Mouse (Mus musculus): ENCODE results near the gene Rab31. TPM values are rescaled to one million over a fixed set of nuclear protein-coding genes. Genes with fewer than 3 reads are reported as not detected.

Rab31 gene
- polyA plus RNA-seq, 1 experiment from 2014 or later, result 6.9 TPM

- 37% methylated on average over 5 of the region's 5 CpGs for WGBS (ENCODE audit: insufficient replicate concordance)
- Histone ChIP-seq H3K9ac (ENCODE audit: low read depth, low read length) (no peak overlapping the region), H3K27me3 (ENCODE audit: control insufficient read depth, insufficient read depth, low read depth, low read length) (no peaks in the 10 kb centered on the region), H3K27ac (ENCODE audit: low read length) (no peak overlapping the region), H3K4me2 (ENCODE audit: low read depth, low read length) (no peak overlapping the region), H3K4me1 (ENCODE audit: control insufficient read depth, low read depth, low read length) (no peaks in the 10 kb centered on the region), H3K9me3 (replicated peaks; ENCODE audit: control insufficient read depth, low read length) (no peaks in the 10 kb centered on the region), H3K4me3 (ENCODE audit: low read depth, low read length) (no peak overlapping the region), H3K36me3 (ENCODE audit: control insufficient read depth, insufficient read depth) (no peaks in the 10 kb centered on the region)
- ATAC-seq (ENCODE audit: low read depth), result no peak
These were observed 35.4 kb downstream of the Rab31 start for GRCm38 (mm10) chr17:65737175-65737574.

DNA sequence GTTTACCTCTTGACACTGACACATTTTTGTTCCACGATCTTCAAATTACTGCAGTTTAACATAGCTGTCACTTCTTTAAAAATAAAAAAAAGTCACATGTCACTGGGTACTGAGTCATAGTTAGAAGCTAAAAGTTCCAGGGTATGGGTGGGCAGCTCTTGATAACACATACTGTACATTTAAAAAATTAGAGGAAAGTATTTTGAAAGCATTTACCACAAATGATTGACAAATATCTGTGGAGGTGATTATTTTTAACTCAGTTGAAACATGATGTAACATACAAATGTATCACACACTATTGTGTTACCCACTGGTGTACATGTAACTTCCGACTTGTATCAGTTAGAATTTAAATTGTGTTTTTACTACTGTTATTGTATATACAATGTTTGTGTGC, 37.5 kb downstream of the Rab31 start:
- Histone ChIP-seq H3K27ac (ENCODE audit: low read length) (no peak overlapping the region), H3K36me3 (ENCODE audit: control insufficient read depth, insufficient read depth) (no peaks in the 10 kb centered on the region), H3K9ac (ENCODE audit: low read depth, low read length) (no peak overlapping the region), H3K4me1 (ENCODE audit: control insufficient read depth, low read depth, low read length) (no peaks in the 10 kb centered on the region), H3K9me3 (replicated peaks; ENCODE audit: control insufficient read depth, low read length) (no peaks in the 10 kb centered on the region), H3K4me3 (ENCODE audit: low read depth, low read length) (no peak overlapping the region), H3K27me3 (ENCODE audit: control insufficient read depth, insufficient read depth, low read depth, low read length) (no peaks in the 10 kb centered on the region), H3K4me2 (ENCODE audit: low read depth, low read length) (no peak overlapping the region)
- WGBS (ENCODE audit: insufficient replicate concordance), result 61% methylated on average over 2 of the region's 2 CpGs
- no peak for ATAC-seq (ENCODE audit: low read depth)

DNA sequence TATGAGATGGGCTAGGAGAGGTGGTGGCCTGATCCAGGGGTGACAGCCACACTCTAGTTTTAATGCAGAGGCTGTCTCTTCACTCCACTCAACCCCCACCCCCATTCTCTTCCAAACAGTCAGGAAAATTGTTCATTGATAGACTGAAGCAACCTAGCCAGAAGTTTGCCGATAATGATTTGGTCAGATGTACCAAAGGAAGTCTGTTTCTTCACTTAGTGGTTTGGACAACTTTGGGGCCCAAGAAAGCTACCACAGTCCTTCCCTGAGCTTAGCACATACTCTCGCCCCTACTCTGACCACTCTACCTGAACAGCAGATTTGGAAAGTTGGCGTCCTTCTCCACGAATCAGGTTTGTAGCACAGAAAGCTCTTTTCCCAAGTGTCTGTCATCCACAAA, 39.9 kb downstream of the Rab31 start:
- H3K4me1 ChIP-seq (ENCODE audit: control insufficient read depth, low read depth, low read length), result no peaks in the 10 kb centered on the region
- H3K36me3 ChIP-seq (ENCODE audit: control insufficient read depth, insufficient read depth), result no peaks in the 10 kb centered on the region
- no peak overlapping the region for H3K4me3 ChIP-seq (ENCODE audit: low read depth, low read length)
- no peak overlapping the region for H3K9ac ChIP-seq (ENCODE audit: low read depth, low read length)
- H3K27ac ChIP-seq (ENCODE audit: low read length), result no peak overlapping the region
- H3K27me3 ChIP-seq (ENCODE audit: control insufficient read depth, insufficient read depth, low read depth, low read length), result no peaks in the 10 kb centered on the region
- WGBS (ENCODE audit: insufficient replicate concordance), result 48% methylated on average over 4 of the region's 4 CpGs
- H3K9me3 ChIP-seq (replicated peaks; ENCODE audit: control insufficient read depth, low read length), result no peaks in the 10 kb centered on the region
- no peak for ATAC-seq (ENCODE audit: low read depth)
- no peak overlapping the region for H3K4me2 ChIP-seq (ENCODE audit: low read depth, low read length)

GRCm38 (mm10) chr17:65731710-65732109, 40.8 kb downstream of the Rab31 start:
- Histone ChIP-seq H3K27me3 (ENCODE audit: control insufficient read depth, insufficient read depth, low read depth, low read length) (no peaks in the 10 kb centered on the region), H3K4me3 (ENCODE audit: low read depth, low read length) (no peak overlapping the region), H3K9ac (ENCODE audit: low read depth, low read length) (no peak overlapping the region), H3K9me3 (replicated peaks; ENCODE audit: control insufficient read depth, low read length) (no peaks in the 10 kb centered on the region), H3K4me2 (ENCODE audit: low read depth, low read length) (no peak overlapping the region), H3K27ac (ENCODE audit: low read length) (no peak overlapping the region), H3K4me1 (ENCODE audit: control insufficient read depth, low read depth, low read length) (no peaks in the 10 kb centered on the region), H3K36me3 (ENCODE audit: control insufficient read depth, insufficient read depth) (no peaks in the 10 kb centered on the region)
- no peak for ATAC-seq (ENCODE audit: low read depth)
- WGBS (ENCODE audit: insufficient replicate concordance), result 66% methylated on average over 9 of the region's 9 CpGs

- 34% methylated on average over 16 of the region's 16 CpGs for WGBS (ENCODE audit: insufficient replicate concordance)
- no peaks in the 10 kb centered on the region for H3K36me3 ChIP-seq (ENCODE audit: control insufficient read depth, insufficient read depth)
- H3K27ac ChIP-seq (ENCODE audit: low read length), result peak overlapping the region; percentile 52
- H3K4me2 ChIP-seq (ENCODE audit: low read depth, low read length), result 0 out of 2 replicates have a peak overlapping the region, but pooled peaks have one; percentile 1
- no peak overlapping the region for H3K9ac ChIP-seq (ENCODE audit: low read depth, low read length)
- H3K9me3 ChIP-seq (replicated peaks; ENCODE audit: control insufficient read depth, low read length), result no peaks in the 10 kb centered on the region
- H3K27me3 ChIP-seq (ENCODE audit: control insufficient read depth, insufficient read depth, low read depth, low read length), result no peaks in the 10 kb centered on the region
- H3K4me3 ChIP-seq (ENCODE audit: low read depth, low read length), result no peak overlapping the region
- H3K4me1 ChIP-seq (ENCODE audit: control insufficient read depth, low read depth, low read length), result no peaks in the 10 kb centered on the region
- 0 out of 2 replicates have a peak, but pooled peaks have one; percentile 37 for ATAC-seq (ENCODE audit: low read depth)
These were observed 42.4 kb downstream of the Rab31 start for GRCm38 (mm10) chr17:65729945-65730741.

- 60% methylated on average over 5 of the region's 5 CpGs for WGBS (ENCODE audit: insufficient replicate concordance)
- H3K4me1 ChIP-seq (ENCODE audit: control insufficient read depth, low read depth, low read length), result no peaks in the 10 kb centered on the region
- H3K9ac ChIP-seq (ENCODE audit: low read depth, low read length), result no peak overlapping the region
- no peaks in the 10 kb centered on the region for H3K9me3 ChIP-seq (replicated peaks; ENCODE audit: control insufficient read depth, low read length)
- H3K27me3 ChIP-seq (ENCODE audit: control insufficient read depth, insufficient read depth, low read depth, low read length), result no peaks in the 10 kb centered on the region
- no peak overlapping the region for H3K4me3 ChIP-seq (ENCODE audit: low read depth, low read length)
- no peak overlapping the region for H3K4me2 ChIP-seq (ENCODE audit: low read depth, low read length)
- no peak for ATAC-seq (ENCODE audit: low read depth)
- no peaks in the 10 kb centered on the region for H3K36me3 ChIP-seq (ENCODE audit: control insufficient read depth, insufficient read depth)
- peak overlapping the region; percentile 41 for H3K27ac ChIP-seq (ENCODE audit: low read length)
These were observed 45.8 kb downstream of the Rab31 start for GRCm38 (mm10) chr17:65726755-65727154.

DNA sequence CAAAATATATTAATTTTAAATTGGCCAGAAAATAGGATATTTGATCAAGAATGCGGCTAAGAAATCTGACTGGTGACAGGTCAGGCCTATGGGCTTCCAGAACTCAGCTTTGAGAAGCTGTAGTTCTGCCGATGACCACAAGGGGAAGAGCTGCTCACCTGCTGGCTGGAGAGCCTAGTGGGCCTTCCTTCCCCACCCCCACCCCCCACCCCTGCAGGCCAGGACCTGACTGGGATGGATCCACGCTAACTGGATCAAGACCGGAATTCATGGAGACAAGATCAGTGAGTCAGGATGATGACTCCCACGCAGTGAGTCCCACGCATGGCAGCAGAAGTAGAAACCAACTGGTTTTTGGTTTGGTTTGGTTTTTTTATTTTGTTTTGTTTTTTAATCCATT, 46.3 kb downstream of the Rab31 start:
- WGBS (ENCODE audit: insufficient replicate concordance), result 80% methylated on average over 6 of the region's 6 CpGs
- H3K4me2 ChIP-seq (ENCODE audit: low read depth, low read length), result no peak overlapping the region
- no peak for ATAC-seq (ENCODE audit: low read depth)
- no peaks in the 10 kb centered on the region for H3K36me3 ChIP-seq (ENCODE audit: control insufficient read depth, insufficient read depth)
- H3K4me1 ChIP-seq (ENCODE audit: control insufficient read depth, low read depth, low read length), result no peaks in the 10 kb centered on the region
- H3K27ac ChIP-seq (ENCODE audit: low read length), result peak overlapping the region; percentile 41
- H3K9ac ChIP-seq (ENCODE audit: low read depth, low read length), result no peak overlapping the region
- H3K9me3 ChIP-seq (replicated peaks; ENCODE audit: control insufficient read depth, low read length), result no peaks in the 10 kb centered on the region
- no peak overlapping the region for H3K4me3 ChIP-seq (ENCODE audit: low read depth, low read length)
- H3K27me3 ChIP-seq (ENCODE audit: control insufficient read depth, insufficient read depth, low read depth, low read length), result no peaks in the 10 kb centered on the region

DNA sequence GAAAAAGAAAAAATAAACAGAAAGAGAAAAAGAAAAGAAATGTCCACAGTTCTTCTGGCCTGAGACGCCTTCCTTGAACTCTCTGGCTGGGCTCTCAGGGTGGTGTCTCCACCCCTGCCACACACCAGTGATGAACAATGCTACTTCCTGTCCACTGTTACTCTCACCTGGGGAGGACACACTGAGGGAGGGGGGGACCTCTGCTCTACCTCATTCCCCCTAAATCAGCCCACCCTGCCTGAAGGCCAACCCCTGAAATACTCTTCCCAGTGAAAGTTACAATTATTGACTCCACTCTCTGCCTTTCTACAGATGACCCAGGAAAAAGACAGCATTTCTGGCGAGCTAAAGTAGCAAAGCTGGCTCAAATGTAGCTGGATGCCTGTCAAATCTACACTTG, 46.7 kb downstream of the Rab31 start:
- H3K27me3 ChIP-seq (ENCODE audit: control insufficient read depth, insufficient read depth, low read depth, low read length), result no peaks in the 10 kb centered on the region
- peak overlapping the region; percentile 45 for H3K27ac ChIP-seq (ENCODE audit: low read length)
- H3K9ac ChIP-seq (ENCODE audit: low read depth, low read length), result no peak overlapping the region
- no peaks in the 10 kb centered on the region for H3K36me3 ChIP-seq (ENCODE audit: control insufficient read depth, insufficient read depth)
- no peak overlapping the region for H3K4me3 ChIP-seq (ENCODE audit: low read depth, low read length)
- H3K9me3 ChIP-seq (replicated peaks; ENCODE audit: control insufficient read depth, low read length), result no peaks in the 10 kb centered on the region
- ATAC-seq (ENCODE audit: low read depth), result no peak
- no peak overlapping the region for H3K4me2 ChIP-seq (ENCODE audit: low read depth, low read length)
- WGBS (ENCODE audit: insufficient replicate concordance), result 69% methylated on average over 2 of the region's 2 CpGs
- H3K4me1 ChIP-seq (ENCODE audit: control insufficient read depth, low read depth, low read length), result no peaks in the 10 kb centered on the region

DNA sequence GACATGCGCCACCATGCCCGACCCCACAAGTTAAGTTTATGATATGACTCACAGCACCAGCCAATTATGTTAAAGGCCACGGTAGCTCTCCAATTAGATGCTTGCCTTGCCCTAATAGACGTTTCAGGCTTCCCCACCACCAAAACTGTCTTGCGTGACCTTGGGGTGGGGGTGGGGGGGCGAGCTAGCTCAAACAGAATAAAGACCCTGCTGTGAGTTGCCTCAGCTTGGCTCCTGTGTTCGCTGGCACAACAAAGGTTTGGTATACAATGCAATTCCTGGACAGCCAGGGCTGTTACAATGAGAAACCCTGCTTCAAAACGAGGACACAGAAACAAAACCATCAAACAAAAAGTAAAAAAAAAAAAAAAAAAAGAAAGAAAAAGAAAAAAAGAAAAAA, 47.2 kb downstream of the Rab31 start:
- H3K4me2 ChIP-seq (ENCODE audit: low read depth, low read length), result no peak overlapping the region
- H3K4me1 ChIP-seq (ENCODE audit: control insufficient read depth, low read depth, low read length), result no peaks in the 10 kb centered on the region
- ATAC-seq (ENCODE audit: low read depth), result no peak
- H3K27me3 ChIP-seq (ENCODE audit: control insufficient read depth, insufficient read depth, low read depth, low read length), result no peaks in the 10 kb centered on the region
- no peak overlapping the region for H3K9ac ChIP-seq (ENCODE audit: low read depth, low read length)
- no peaks in the 10 kb centered on the region for H3K36me3 ChIP-seq (ENCODE audit: control insufficient read depth, insufficient read depth)
- H3K27ac ChIP-seq (ENCODE audit: low read length), result no peak overlapping the region
- WGBS (ENCODE audit: insufficient replicate concordance), result 53% methylated on average over 8 of the region's 8 CpGs
- no peaks in the 10 kb centered on the region for H3K9me3 ChIP-seq (replicated peaks; ENCODE audit: control insufficient read depth, low read length)
- no peak overlapping the region for H3K4me3 ChIP-seq (ENCODE audit: low read depth, low read length)

Data from liver, embryonic 16.5 days (tissue).